Mouse (Mus musculus): ENCODE measurements at regions not wholly inside any gene's neighbourhood (a gene's known extent, or its start where the extent isn't known, plus 50 kb on each side); places are given as distances from the start of the nearest gene placed in this dataset.

- 0 out of 2 replicates have a peak, but pooled peaks cover 3% of the 10 kb centered on the region for H3K27me3 ChIP-seq (replicated peaks)
- no peaks in the 10 kb centered on the region for H3K9me3 ChIP-seq (replicated peaks)
- H3K9ac ChIP-seq, result no peak overlapping the region
- WGBS, result 82% methylated on average over 12 of the region's 12 CpGs
- H3K36me3 ChIP-seq, result no peaks in the 10 kb centered on the region
- 0 out of 2 replicates have a peak, but pooled peaks cover 3% of the 10 kb centered on the region for H3K4me1 ChIP-seq (replicated peaks)
- H3K4me2 ChIP-seq, result 0 out of 2 replicates have a peak overlapping the region, but pooled peaks have one; percentile 31
- no peak overlapping the region for H3K4me3 ChIP-seq
- no peak for ATAC-seq (ENCODE audit: insufficient number of reproducible peaks, low FRiP score)
- H3K27ac ChIP-seq (ENCODE audit: poor library complexity, severe bottlenecking), result no peak overlapping the region
Observed at GRCm38 (mm10) chr5:119370481-119370880, 300.0 kb upstream of the Tbx3 start.

- no peaks in the 10 kb centered on the region for H3K9me3 ChIP-seq (replicated peaks)
- 0 out of 2 replicates have a peak, but pooled peaks cover 3% of the 10 kb centered on the region for H3K27me3 ChIP-seq (replicated peaks)
- H3K9ac ChIP-seq, result no peak overlapping the region
- no peaks in the 10 kb centered on the region for H3K36me3 ChIP-seq
- no peak for ATAC-seq (ENCODE audit: insufficient number of reproducible peaks, low FRiP score)
- H3K4me2 ChIP-seq, result peak overlapping the region; percentile 31; the same call in 1 of the 2 replicates
- no peak overlapping the region for H3K4me3 ChIP-seq
- no peak overlapping the region for H3K27ac ChIP-seq (ENCODE audit: poor library complexity, severe bottlenecking)
- H3K4me1 ChIP-seq (replicated peaks), result 0 out of 2 replicates have a peak, but pooled peaks cover 3% of the 10 kb centered on the region
- 42% methylated on average over 16 of the region's 16 CpGs for WGBS
Observed at GRCm38 (mm10) chr5:119370931-119371330, 299.5 kb upstream of the Tbx3 start.

DNA sequence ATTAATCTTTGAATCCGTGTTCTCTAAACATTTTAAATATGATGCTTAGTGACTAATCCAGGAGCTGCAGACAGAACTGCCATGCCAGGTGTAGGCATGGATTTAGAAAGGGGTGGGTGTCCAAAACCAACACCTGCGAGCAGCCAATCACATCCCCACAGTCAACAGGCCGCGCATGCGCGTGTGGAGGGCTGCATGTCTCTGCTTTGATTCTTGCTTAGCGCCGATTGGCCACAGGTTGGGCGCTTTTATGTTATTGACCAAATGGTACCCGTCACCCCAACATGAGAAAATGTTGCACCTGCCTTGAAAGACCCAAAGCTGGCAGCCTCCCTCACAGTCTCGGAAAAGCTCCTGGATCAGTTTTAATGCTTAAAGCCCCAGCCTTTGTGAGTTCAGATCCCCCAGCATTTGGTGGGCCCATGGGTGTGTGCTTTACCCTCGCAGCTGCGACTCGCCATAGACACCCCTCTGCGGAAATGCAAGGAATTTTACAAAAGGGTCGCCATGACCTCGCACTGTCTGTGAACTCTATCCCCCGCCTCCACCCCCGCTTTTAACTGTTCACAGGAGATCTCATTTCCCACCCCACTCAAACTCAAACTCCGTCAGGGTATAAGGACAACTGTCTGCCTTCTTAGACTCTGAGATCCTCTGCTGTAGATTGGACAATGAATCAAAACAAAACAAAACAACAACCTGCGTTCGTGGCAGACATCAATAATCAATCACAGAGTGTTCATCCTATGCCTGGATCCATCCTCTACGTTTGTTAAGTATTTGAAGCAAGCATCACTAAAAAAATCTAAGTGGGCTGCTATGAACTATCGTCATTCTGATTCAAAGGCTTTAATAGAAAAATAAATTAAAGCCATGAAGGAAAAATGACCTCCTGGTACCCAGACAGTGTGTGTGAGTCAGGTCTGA lies 296.4 kb upstream of the Tbx3 start:
- H3K4me1 ChIP-seq (replicated peaks), result 0 out of 2 replicates have a peak, but pooled peaks cover 3% of the 10 kb centered on the region
- H3K27me3 ChIP-seq (replicated peaks), result peaks cover 11% of the 10 kb centered on the region; the same call in 1 of the 2 replicates
- no peak overlapping the region for H3K4me3 ChIP-seq
- no peaks in the 10 kb centered on the region for H3K36me3 ChIP-seq
- 80% methylated on average over 24 of the region's 24 CpGs for WGBS
- no peak overlapping the region for H3K4me2 ChIP-seq
- ATAC-seq (ENCODE audit: insufficient number of reproducible peaks, low FRiP score), result no peak
- no peak overlapping the region for H3K27ac ChIP-seq (ENCODE audit: poor library complexity, severe bottlenecking)
- H3K9ac ChIP-seq, result no peak overlapping the region
- no peaks in the 10 kb centered on the region for H3K9me3 ChIP-seq (replicated peaks)

DNA sequence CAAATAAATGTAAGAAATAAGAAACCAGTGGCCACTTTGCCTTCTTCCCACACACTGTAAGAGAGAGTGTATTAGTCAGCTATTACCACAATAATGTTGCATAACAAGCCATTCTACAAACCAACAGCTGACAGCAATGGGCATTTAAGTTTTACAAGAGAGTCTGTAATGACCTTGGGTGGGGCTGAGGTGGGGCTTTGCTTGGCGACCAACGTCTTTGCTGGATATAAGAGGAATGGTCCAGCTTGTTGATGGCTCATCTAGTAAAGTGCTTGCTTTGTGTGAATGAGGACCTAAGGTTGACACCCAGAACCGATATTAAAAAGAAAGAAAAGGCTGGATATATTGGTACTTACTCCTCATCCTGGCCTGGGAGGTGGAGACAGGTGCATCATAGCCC lies 295.6 kb upstream of the Tbx3 start:
- WGBS, result 83% methylated on average over 3 of the region's 3 CpGs
- H3K4me3 ChIP-seq, result no peak overlapping the region
- ATAC-seq (ENCODE audit: insufficient number of reproducible peaks, low FRiP score), result no peak
- H3K4me1 ChIP-seq (replicated peaks), result 0 out of 2 replicates have a peak, but pooled peaks cover 3% of the 10 kb centered on the region
- H3K4me2 ChIP-seq, result no peak overlapping the region
- H3K9me3 ChIP-seq (replicated peaks), result no peaks in the 10 kb centered on the region
- peaks cover 11% of the 10 kb centered on the region; the same call in 1 of the 2 replicates for H3K27me3 ChIP-seq (replicated peaks)
- no peak overlapping the region for H3K9ac ChIP-seq
- H3K36me3 ChIP-seq, result no peaks in the 10 kb centered on the region
- no peak overlapping the region for H3K27ac ChIP-seq (ENCODE audit: poor library complexity, severe bottlenecking)

- Histone ChIP-seq H3K27ac (ENCODE audit: poor library complexity, severe bottlenecking) (no peak overlapping the region), H3K27me3 (replicated peaks) (peaks cover 11% of the 10 kb centered on the region; the same call in 1 of the 2 replicates), H3K9me3 (replicated peaks) (peaks cover 5% of the 10 kb centered on the region; the same call in 1 of the 2 replicates), H3K9ac (no peak overlapping the region), H3K36me3 (no peaks in the 10 kb centered on the region), H3K4me1 (replicated peaks) (0 out of 2 replicates have a peak, but pooled peaks cover 6% of the 10 kb centered on the region), H3K4me2 (no peak overlapping the region), H3K4me3 (no peak overlapping the region)
- WGBS, result 55% methylated on average over 8 of the region's 8 CpGs
- ATAC-seq (ENCODE audit: insufficient number of reproducible peaks, low FRiP score), result no peak
Observed at GRCm38 (mm10) chr5:119378261-119378660, 292.2 kb upstream of the Tbx3 start.

DNA sequence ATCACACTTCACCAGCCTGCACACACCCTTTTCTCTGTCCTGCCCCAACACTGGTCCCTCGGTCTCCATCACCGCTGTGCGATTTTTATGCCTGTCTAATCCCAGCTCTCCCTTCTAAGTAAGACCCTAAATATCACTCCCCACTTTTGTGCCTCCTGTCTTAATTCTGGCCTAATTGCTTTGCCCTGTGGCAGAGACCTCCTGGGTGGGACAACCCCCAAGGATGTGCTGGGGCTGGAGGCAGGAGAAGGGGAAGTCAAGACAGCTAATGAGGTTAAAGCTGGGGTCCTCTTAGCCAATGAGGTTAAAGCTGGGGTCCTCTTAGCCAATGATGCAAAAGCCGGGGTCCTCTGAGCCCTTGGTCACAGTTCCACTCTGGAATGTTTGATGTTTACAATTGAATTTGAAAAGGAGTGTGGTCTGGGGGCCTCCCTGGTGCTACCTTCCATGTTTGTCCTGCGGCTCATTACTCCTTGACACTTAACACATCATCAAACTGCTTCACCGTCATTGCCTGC lies 290.5 kb upstream of the Tbx3 start:
- ATAC-seq (ENCODE audit: insufficient number of reproducible peaks, low FRiP score), result no peak
- Histone ChIP-seq H3K4me2 (no peak overlapping the region), H3K9me3 (replicated peaks) (peaks cover 5% of the 10 kb centered on the region), H3K4me1 (replicated peaks) (0 out of 2 replicates have a peak, but pooled peaks cover 6% of the 10 kb centered on the region), H3K27me3 (replicated peaks) (peaks cover 8% of the 10 kb centered on the region; the same call in 1 of the 2 replicates), H3K9ac (no peak overlapping the region), H3K4me3 (no peak overlapping the region), H3K27ac (ENCODE audit: poor library complexity, severe bottlenecking) (no peak overlapping the region), H3K36me3 (no peaks in the 10 kb centered on the region)
- WGBS, result 59% methylated on average over 6 of the region's 6 CpGs

- H3K4me1 ChIP-seq (replicated peaks), result 0 out of 2 replicates have a peak, but pooled peaks cover 6% of the 10 kb centered on the region
- no peak for ATAC-seq (ENCODE audit: insufficient number of reproducible peaks, low FRiP score)
- H3K4me3 ChIP-seq, result no peak overlapping the region
- no peak overlapping the region for H3K9ac ChIP-seq
- H3K4me2 ChIP-seq, result no peak overlapping the region
- peaks cover 5% of the 10 kb centered on the region for H3K9me3 ChIP-seq (replicated peaks)
- H3K27me3 ChIP-seq (replicated peaks), result peaks cover 7% of the 10 kb centered on the region; the same call in 1 of the 2 replicates
- no peaks in the 10 kb centered on the region for H3K36me3 ChIP-seq
- WGBS, result 88% methylated on average over 12 of the region's 12 CpGs
- no peak overlapping the region for H3K27ac ChIP-seq (ENCODE audit: poor library complexity, severe bottlenecking)
Observed at GRCm38 (mm10) chr5:119381495-119381894, 289.0 kb upstream of the Tbx3 start.

DNA sequence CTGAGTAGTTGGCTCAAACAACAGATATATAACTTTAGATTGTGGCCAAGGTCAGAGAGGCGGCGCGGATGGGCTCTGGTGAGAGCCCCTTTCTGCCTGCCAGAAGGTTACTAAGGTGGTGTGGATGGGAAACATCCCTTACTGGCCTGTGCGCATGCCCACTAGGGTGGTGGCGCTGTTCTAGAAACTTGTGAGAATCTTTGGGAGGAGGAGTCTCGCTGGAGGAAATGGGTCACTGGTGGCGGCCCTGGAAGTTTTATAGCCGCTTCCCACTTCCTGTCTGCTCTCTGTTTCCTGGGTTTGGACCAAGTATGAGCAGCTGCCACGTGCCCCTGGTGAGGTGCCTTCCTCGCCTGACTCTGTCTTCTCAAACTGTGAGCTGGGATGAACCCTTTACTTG lies 285.0 kb upstream of the Tbx3 start:
- WGBS, result 83% methylated on average over 10 of the region's 10 CpGs
- H3K4me1 ChIP-seq (replicated peaks), result 0 out of 2 replicates have a peak, but pooled peaks cover 1% of the 10 kb centered on the region
- no peak for ATAC-seq (ENCODE audit: insufficient number of reproducible peaks, low FRiP score)

GRCm38 (mm10) chr5:119386821-119387220 lies 283.6 kb upstream of the Tbx3 start:
- Histone ChIP-seq H3K9me3 (replicated peaks) (peaks cover 4% of the 10 kb centered on the region), H3K4me1 (replicated peaks) (no peaks in the 10 kb centered on the region), H3K4me3 (no peak overlapping the region), H3K9ac (no peak overlapping the region), H3K27me3 (replicated peaks) (no peaks in the 10 kb centered on the region), H3K27ac (ENCODE audit: poor library complexity, severe bottlenecking) (no peak overlapping the region), H3K36me3 (no peaks in the 10 kb centered on the region), H3K4me2 (no peak overlapping the region)
- no peak for ATAC-seq (ENCODE audit: insufficient number of reproducible peaks, low FRiP score)
- WGBS, result 74% methylated on average over 8 of the region's 8 CpGs

More for the DNA sequence above, 285.0 kb upstream of the Tbx3 start:
- Histone ChIP-seq H3K4me3 (no peak overlapping the region), H3K9me3 (replicated peaks) (peaks cover 5% of the 10 kb centered on the region), H3K27ac (ENCODE audit: poor library complexity, severe bottlenecking) (no peak overlapping the region), H3K36me3 (no peaks in the 10 kb centered on the region), H3K9ac (no peak overlapping the region), H3K4me2 (no peak overlapping the region), H3K27me3 (replicated peaks) (no peaks in the 10 kb centered on the region)

DNA sequence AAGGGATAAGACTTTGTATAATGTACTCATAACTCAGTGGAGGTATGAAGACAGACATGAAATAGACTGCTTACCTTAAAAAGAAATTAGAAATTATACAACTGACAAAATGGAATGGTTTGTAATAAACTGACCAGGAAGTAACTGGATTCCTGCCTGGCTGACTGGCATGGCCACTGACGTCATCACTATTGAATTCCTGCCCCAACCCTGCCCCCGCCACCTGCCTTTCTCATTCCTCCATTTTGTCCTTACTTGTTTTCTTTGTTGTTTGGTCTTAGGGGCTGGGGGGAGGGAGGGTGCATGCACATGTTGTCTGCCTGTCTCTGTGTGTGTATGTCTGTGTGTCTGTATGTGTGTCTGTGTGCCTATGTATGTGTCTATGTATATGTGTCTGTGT lies 283.2 kb upstream of the Tbx3 start:
- ATAC-seq (ENCODE audit: insufficient number of reproducible peaks, low FRiP score), result no peak
- Histone ChIP-seq H3K36me3 (no peaks in the 10 kb centered on the region), H3K27ac (ENCODE audit: poor library complexity, severe bottlenecking) (no peak overlapping the region), H3K4me2 (no peak overlapping the region), H3K9me3 (replicated peaks) (no peaks in the 10 kb centered on the region; the same call in 1 of the 2 replicates), H3K27me3 (replicated peaks) (no peaks in the 10 kb centered on the region), H3K4me3 (no peak overlapping the region), H3K9ac (no peak overlapping the region), H3K4me1 (replicated peaks) (no peaks in the 10 kb centered on the region)
- WGBS, result 70% methylated on average over 2 of the region's 2 CpGs

GRCm38 (mm10) chr5:119388841-119389240 lies 281.6 kb upstream of the Tbx3 start:
- no peak overlapping the region for H3K27ac ChIP-seq (ENCODE audit: poor library complexity, severe bottlenecking)
- H3K4me1 ChIP-seq (replicated peaks), result no peaks in the 10 kb centered on the region
- no peaks in the 10 kb centered on the region for H3K27me3 ChIP-seq (replicated peaks)
- H3K9ac ChIP-seq, result no peak overlapping the region
- H3K4me2 ChIP-seq, result no peak overlapping the region
- ATAC-seq (ENCODE audit: insufficient number of reproducible peaks, low FRiP score), result no peak
- no peaks in the 10 kb centered on the region for H3K9me3 ChIP-seq (replicated peaks)
- H3K4me3 ChIP-seq, result no peak overlapping the region
- no peaks in the 10 kb centered on the region for H3K36me3 ChIP-seq
- WGBS, result 65% methylated on average over 5 of the region's 5 CpGs
